Mouse (Mus musculus) thymus, adult 2 months (tissue): ENCODE measurements around the gene Cfap298. TPM values are rescaled to one million over a fixed set of nuclear protein-coding genes. Genes with fewer than 3 reads are reported as not detected.

Experiments
- DNase-seq: peaks from one replicate; pipeline ENCODE4 v3.0.0; 2021
- H3K27ac ChIP-seq: fragments of 200-500 bp; 2 replicates; pipeline ENCODE4 v1.5.1; 2012; ENCODE audit warnings: low read length, control low read depth; ENCODE audit not compliant: control insufficient read depth, insufficient read depth
- H3K27me3 ChIP-seq: fragments of 200-500 bp; 2 replicates; pipeline ENCODE4 v1.6.1; 2012; ENCODE audit warnings: mild to moderate bottlenecking, low read length, moderate library complexity, mixed read lengths; ENCODE audit not compliant: control insufficient read depth, insufficient read depth
- H3K36me3 ChIP-seq: fragments of 200-500 bp; 2 replicates; pipeline ENCODE4 v1.6.1; 2012; ENCODE audit warnings: mild to moderate bottlenecking, low read length, moderate library complexity; ENCODE audit not compliant: control insufficient read depth, insufficient read depth
- H3K4me1 ChIP-seq: fragments of 200-500 bp; replicated peaks from 2 replicates; pipeline ENCODE4 v1.6.1; 2012; ENCODE audit warnings: low read length; ENCODE audit not compliant: control insufficient read depth, insufficient read depth
- H3K4me3 ChIP-seq: fragments of 200-500 bp; 2 replicates; pipeline ENCODE4 v1.5.1; 2012; ENCODE audit warnings: mild to moderate bottlenecking, low read length, control low read depth, moderate library complexity; ENCODE audit not compliant: control insufficient read depth, insufficient read depth
- CTCF ChIP-seq: fragments of 200-500 bp; IDR thresholded peaks from 2 replicates; pipeline ENCODE4 v1.5.1; 2012; ENCODE audit warnings: mild to moderate bottlenecking, control low read depth, low read length, moderate library complexity, borderline replicate concordance; ENCODE audit not compliant: control insufficient read depth, poor library complexity, insufficient read depth; ENCODE audit errors: extremely low read depth
- POLR2A ChIP-seq: fragments of 200-500 bp; IDR thresholded peaks from 2 replicates; pipeline ENCODE4 v1.6.1; 2012; ENCODE audit warnings: mild to moderate bottlenecking, low read length, control low read depth, moderate library complexity; ENCODE audit not compliant: control insufficient read depth, poor library complexity, insufficient read depth; ENCODE audit errors: extremely low read depth
- WGBS: fragments of 180-500 bp; shearing (Covaris S2); methylation state at CpG from one replicate; pipeline ENCODE4 v1.1.7; 2018; 5-methylcytosine and 5-hydroxymethylcytosine counted together
- polyA plus RNA-seq: library from polyadenylated mRNA; depleted of rRNA; stranded (reverse); fragments of >200 nt; gene quantifications from 2 replicates; pipeline ENCODE4 v1.2.3, GENCODE M21; 2012; rRNA removed

Gene Cfap298
- polyA plus RNA-seq, 1 experiment: 20.7 TPM

DNA sequence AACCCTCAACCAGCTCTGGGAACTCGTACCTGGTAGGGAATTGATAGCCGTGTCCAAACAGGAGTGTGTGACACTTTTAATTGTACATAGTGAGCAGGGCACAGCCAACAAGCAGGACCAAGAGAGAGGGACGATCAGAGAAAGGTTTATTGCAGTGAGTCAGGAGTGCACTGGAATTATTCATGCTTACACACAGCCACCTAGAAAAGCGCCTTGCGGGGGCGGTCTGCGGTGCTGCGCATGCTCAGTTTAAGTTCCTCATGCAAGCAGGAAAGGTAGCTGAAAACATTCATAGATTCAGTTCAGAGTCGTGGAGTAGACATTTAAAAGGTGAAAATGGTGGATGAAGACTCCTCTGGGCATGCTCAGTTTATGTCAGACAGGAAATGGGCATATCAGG is 44.2 kb downstream of the Cfap298 start:
- Histone ChIP-seq H3K4me3 (no peak overlapping the region), H3K4me1 (no peaks in the 10 kb centered on the region), H3K27ac (no peak overlapping the region)

DNA sequence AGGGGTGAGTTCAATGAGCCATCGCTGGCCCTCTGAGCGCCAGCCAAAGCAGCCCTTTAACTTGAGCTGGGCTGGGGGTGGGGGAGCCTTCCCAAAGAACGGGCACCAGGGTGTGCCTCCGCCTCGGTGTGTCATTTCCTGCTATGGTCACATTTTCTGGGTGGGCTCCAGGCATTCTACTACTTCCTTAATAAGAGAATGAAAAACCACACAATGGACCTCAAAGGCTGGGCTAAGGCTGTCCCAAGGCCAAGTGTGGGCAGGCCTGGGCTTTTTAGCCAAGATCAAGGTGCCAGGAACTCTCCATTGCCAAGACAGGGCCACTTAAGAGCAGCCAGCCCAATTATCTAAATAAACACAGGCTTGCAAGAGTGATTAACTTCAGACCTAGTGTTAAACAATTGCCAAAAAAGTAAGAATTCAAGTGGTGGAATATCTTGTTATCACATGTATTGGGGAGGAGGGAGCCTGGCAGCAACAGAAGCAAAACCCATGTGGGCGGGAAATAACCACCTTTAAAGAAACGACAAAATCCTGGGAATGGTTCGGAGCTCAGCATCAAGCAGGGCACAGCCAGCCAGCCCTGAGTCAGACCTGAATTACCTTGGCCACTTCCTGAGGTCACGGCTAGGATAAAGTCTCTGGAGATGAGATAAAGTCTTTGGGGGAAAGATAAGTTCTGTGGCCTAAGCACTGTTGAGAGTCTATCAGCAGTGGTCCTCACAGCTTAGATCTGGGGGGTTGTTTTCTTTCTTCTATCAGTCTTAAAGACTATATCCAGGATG is 48.9 kb downstream of the Cfap298 start:
- Histone ChIP-seq H3K27me3 (no peaks in the 10 kb centered on the region), H3K4me3 (no peak overlapping the region), H3K4me1 (no peaks in the 10 kb centered on the region), H3K36me3 (no peaks in the 10 kb centered on the region), H3K27ac (no peak overlapping the region)
- WGBS: 23% methylated on average over 9 of the region's 9 CpGs
- DNase-seq: no peak
- TF ChIP-seq CTCF: no peak
- TF ChIP-seq POLR2A: no peak

More for the DNA sequence above, 44.2 kb downstream of the Cfap298 start:
- Histone ChIP-seq H3K36me3 (no peaks in the 10 kb centered on the region), H3K27me3 (no peaks in the 10 kb centered on the region)
- TF ChIP-seq CTCF (no peak), POLR2A (no peak)
- WGBS: 84% methylated on average over 9 of the region's 9 CpGs
- DNase-seq: no peak

DNA sequence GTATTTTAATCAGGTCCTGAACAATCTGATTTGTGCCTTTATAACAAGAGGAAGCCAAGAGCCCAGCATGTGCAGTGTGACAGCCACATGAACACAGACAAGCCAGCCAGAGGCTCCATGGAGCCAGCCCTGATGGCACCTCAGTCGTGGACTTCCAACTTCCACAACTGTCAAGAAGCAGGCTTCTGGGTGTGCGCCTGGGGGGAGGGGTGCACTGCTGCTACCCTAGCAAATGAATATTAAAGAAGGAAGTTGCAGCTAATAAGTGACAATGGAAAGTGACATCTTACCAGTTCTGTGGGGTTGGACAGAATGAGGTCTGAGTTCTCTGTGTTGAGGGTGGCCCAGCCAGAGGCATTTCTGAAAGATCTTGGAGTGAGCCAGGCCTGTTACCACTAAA is 49.6 kb downstream of the Cfap298 start:
- no peak overlapping the region for H3K4me3 ChIP-seq
- no peak overlapping the region for H3K27ac ChIP-seq
- no peaks in the 10 kb centered on the region for H3K4me1 ChIP-seq
- 44% methylated on average over 2 of the region's 2 CpGs for WGBS
- TF ChIP-seq CTCF (no peak), POLR2A (no peak)
- no peaks in the 10 kb centered on the region for H3K36me3 ChIP-seq
- DNase-seq: no peak
- no peaks in the 10 kb centered on the region for H3K27me3 ChIP-seq

GRCm38 (mm10) chr16:90882501-90882977 is 52.4 kb downstream of the Cfap298 start:
- no peaks in the 10 kb centered on the region for H3K27me3 ChIP-seq
- H3K4me1 ChIP-seq: no peaks in the 10 kb centered on the region
- H3K27ac ChIP-seq: no peak overlapping the region
- 68% methylated on average over 8 of the region's 8 CpGs for WGBS
- no peak for DNase-seq
- H3K4me3 ChIP-seq: no peak overlapping the region
- TF ChIP-seq CTCF: no peak
- no peak for TF ChIP-seq POLR2A
- H3K36me3 ChIP-seq: no peaks in the 10 kb centered on the region

GRCm38 (mm10) chr16:90878135-90878860 is 56.6 kb downstream of the Cfap298 start:
- no peak for DNase-seq

More at GRCm38 (mm10) chr16:90878135-90878860, 56.6 kb downstream of the Cfap298 start:
- 96% methylated on average over 3 of the region's 3 CpGs for WGBS
- Histone ChIP-seq H3K36me3 (no peaks in the 10 kb centered on the region), H3K27ac (no peak overlapping the region), H3K27me3 (no peaks in the 10 kb centered on the region), H3K4me1 (no peaks in the 10 kb centered on the region), H3K4me3 (no peak overlapping the region)
- TF ChIP-seq POLR2A (no peak), CTCF (no peak)

Other genes with a start within 250 kb of the Cfap298 start
- gene Mis18a, start 207.7 kb downstream of the Cfap298 start, polyA plus RNA-seq: 44.7 and 46.3 TPM in 2 replicates
- 39.0 and 41.1 TPM in 2 replicates for gene Mrap, start 196.9 kb downstream of the Cfap298 start, polyA plus RNA-seq
- gene Urb1, start 124.7 kb downstream of the Cfap298 start, polyA plus RNA-seq: 9.3 and 10.3 TPM in 2 replicates
- gene Eva1c, start 108.4 kb downstream of the Cfap298 start, polyA plus RNA-seq: 2.0 TPM in 2 replicates
- gene Synj1, start 76.2 kb upstream of the Cfap298 start, polyA plus RNA-seq: 51.6 and 66.8 TPM in 2 replicates
- 30.6 and 32.9 TPM in 2 replicates for gene Paxbp1, start 109.4 kb upstream of the Cfap298 start, polyA plus RNA-seq
- gene 4932438H23Rik, start 160.0 kb upstream of the Cfap298 start, polyA plus RNA-seq: 0.33 and 1.1 TPM in 2 replicates